Mouse (Mus musculus) gastrocnemius, adult 2 months (tissue): Measurements from ENCODE around the gene Them7. TPM values are rescaled to one million over a fixed set of nuclear protein-coding genes. Genes with fewer than 3 reads are reported as not detected.
A peak's percentile ranks its signal among the peaks of the same experiment; 100 is the strongest.

Source experiments
- DNase-seq: peaks from one replicate; pipeline ENCODE4 v3.0.0; 2022
- H3K27ac ChIP-seq: fragments of 200-600 bp; 2 replicates; pipeline ENCODE4 v1.8.1; 2022; ENCODE audit warnings: mild to moderate bottlenecking
- H3K4me3 ChIP-seq: fragments of 200-600 bp; 2 replicates; pipeline ENCODE4 v1.8.1; 2022; ENCODE audit warnings: mild to moderate bottlenecking, moderate library complexity
- CTCF ChIP-seq: fragments of 200-600 bp; IDR thresholded peaks from 2 replicates; pipeline ENCODE4 v1.8.1; 2022; ENCODE audit warnings: antibody characterized with exemption, mild to moderate bottlenecking, moderate library complexity
- intact Hi-C: fragments of 180-260 bp; cut with DNase I; formaldehyde crosslinking; loops from one replicate; pipeline ENCODE4 v1.15.1; 2025
- total RNA-seq, 2 experiments: library from RNA; stranded (reverse); gene quantifications; 2 replicates each; pipeline ENCODE4 v1.2.3; 2021

The Them7 gene
- total RNA-seq, 2 experiments from 2014 or later = 0.22 TPM; not detected in 1

DNA sequence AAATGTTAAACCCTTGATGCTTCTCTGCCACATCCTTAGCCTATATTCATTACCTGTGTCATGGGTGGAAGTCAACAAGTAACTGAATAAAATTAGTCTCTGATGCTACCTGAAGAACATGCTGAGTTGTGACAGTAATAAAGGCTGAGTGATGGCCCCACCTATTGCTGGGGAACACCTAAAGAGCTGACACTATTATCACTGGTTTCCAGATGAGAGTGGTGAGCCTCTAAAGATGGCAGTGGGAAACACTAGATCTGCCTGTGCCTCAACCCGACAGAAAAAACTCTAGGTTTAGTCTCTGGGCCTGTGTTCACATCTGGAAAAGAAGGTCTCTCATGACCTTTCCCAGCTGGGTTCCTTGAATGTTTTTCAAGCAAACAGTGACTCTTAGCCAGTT lies 155.6 kb downstream of the Them7 start:
- no peak for TF ChIP-seq CTCF
- DNase-seq = no peak
- no peak overlapping the region for H3K27ac ChIP-seq
- no peak overlapping the region for H3K4me3 ChIP-seq
- intact Hi-C loops = no loop called here

GRCm38 (mm10) chr2:105380757-105381319 lies 156.7 kb downstream of the Them7 start:
- intact Hi-C loops = no loop called here
- no peak for TF ChIP-seq CTCF
- Histone ChIP-seq H3K27ac (no peak overlapping the region), H3K4me3 (no peak overlapping the region)
- DNase-seq = no peak

DNA sequence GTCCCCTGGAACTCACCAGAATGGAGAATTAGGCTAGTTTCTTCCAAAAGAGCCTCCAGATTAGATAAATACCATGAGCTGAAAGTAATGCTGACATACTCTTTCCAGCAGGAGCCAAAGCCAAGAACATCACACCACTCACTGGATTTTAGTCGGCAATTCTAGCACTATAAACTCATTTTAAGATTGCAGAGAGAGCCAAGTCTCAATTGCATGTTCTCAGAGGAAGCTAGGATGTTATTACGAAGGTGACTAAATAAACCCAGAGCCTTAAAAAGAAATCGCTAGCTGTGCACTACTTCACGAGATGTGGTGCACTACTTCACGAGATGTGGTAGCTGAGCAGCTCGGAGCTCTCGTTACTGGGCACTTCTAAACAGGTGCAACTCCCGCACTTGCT lies 158.9 kb downstream of the Them7 start:
- TF ChIP-seq CTCF = no peak
- intact Hi-C loops = no loop called here
- no peak for DNase-seq

DNA sequence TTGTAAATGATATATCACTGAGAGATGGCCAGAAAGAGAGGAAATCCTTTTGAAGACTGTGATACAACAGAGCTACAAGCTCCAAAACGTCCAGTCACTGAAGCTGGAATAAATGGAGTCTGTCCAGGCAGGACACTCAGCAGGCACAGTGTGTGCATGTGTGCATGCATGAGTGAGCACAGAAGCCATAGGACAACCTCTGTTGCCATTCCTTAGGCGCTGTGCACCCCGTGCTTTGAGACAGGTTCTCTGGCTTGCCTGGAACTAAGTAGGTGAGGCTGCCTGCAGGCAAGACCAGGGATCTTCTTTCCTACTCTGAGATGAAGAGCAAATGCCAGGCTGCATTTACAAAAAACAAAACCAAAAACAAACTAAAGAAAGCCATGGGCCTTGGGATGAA lies 160.9 kb downstream of the Them7 start:
- no peak for DNase-seq
- H3K27ac ChIP-seq = no peak overlapping the region
- TF ChIP-seq CTCF = no peak
- intact Hi-C loops = no loop called here
- H3K4me3 ChIP-seq = no peak overlapping the region

More for the DNA sequence above, 158.9 kb downstream of the Them7 start:
- Histone ChIP-seq H3K4me3 (no peak overlapping the region), H3K27ac (no peak overlapping the region)

DNA sequence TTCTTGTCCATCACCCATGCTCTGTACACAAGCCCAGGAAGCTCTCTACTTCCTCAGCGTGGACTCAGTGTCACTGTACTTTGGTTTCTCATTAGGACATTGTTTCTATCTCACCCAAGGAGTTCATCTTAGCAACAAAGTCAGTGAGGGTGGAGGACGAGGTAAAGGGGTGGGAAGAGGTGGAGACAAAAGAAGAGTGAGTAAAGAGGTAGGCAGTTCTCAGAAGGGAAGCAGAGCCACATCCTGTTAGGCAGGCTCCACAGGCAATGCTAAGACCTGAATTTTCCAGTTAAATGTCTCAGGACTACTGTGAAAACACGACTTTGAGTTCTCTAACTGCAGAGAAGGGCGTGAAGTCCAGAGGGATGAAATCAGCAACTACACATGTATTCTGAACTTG lies 162.3 kb downstream of the Them7 start:
- TF ChIP-seq CTCF = no peak
- intact Hi-C loops = no loop called here
- Histone ChIP-seq H3K4me3 (no peak overlapping the region), H3K27ac (no peak overlapping the region)
- no peak for DNase-seq

GRCm38 (mm10) chr2:105389007-105389890 lies 165.1 kb downstream of the Them7 start:
- H3K27ac ChIP-seq = no peak overlapping the region
- no peak for TF ChIP-seq CTCF
- H3K4me3 ChIP-seq = no peak overlapping the region
- intact Hi-C loops = no loop called here
- DNase-seq = no peak

- Histone ChIP-seq H3K4me3 (no peak overlapping the region), H3K27ac (no peak overlapping the region)
- no peak for DNase-seq
- TF ChIP-seq CTCF = no peak
- intact Hi-C loops = no loop called here
These were observed 166.7 kb downstream of the Them7 start for GRCm38 (mm10) chr2:105390653-105391413.

DNA sequence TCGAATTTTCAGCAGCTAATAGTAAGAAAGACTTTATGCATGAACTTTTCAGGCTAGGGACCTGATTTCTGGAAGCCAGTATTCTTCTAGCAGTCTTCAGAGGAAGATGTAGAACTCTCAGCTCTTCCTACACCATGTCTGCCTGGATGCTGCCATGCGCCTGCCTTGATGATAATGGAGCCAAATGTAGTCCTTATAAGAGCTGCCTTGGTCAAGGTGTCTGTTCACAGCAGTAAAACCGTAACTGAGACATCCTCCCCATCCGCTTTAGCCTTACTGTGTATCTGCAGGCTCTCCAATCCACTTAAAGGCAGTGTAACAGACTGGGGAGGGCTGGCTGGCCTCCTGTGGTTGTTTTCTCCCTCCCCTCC lies 167.3 kb downstream of the Them7 start:
- no peak for TF ChIP-seq CTCF
- no peak overlapping the region for H3K27ac ChIP-seq
- DNase-seq = no peak
- intact Hi-C loops = no loop called here
- H3K4me3 ChIP-seq = no peak overlapping the region

- TF ChIP-seq CTCF = no peak
- intact Hi-C loops = no loop called here
- DNase-seq = no peak
- Histone ChIP-seq H3K27ac (no peak overlapping the region), H3K4me3 (no peak overlapping the region)
These were observed 168.4 kb downstream of the Them7 start for GRCm38 (mm10) chr2:105392514-105392913.

DNA sequence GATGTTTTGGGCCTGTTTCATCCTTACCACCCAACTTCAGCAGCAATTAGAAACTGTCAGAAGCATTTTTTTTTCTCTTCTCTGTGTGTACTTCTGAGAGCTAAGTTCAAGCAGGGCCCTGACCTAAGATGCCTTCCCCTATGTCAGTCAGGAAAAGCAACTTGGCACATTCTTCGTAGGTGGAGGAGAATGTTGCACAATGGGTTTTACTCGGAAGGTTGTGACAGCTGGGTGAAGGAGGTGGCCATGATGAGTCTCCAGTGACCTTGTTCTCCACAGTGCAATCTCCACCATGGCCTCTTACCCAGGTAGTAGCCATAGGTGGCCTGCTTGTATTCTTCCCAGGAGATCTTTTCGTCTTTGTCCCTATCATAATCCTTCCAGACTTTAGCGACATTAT lies 170.3 kb downstream of the Them7 start:
- Histone ChIP-seq H3K4me3 (no peak overlapping the region), H3K27ac (no peak overlapping the region)
- no peak for DNase-seq
- intact Hi-C loops = no loop called here
- TF ChIP-seq CTCF = no peak

DNA sequence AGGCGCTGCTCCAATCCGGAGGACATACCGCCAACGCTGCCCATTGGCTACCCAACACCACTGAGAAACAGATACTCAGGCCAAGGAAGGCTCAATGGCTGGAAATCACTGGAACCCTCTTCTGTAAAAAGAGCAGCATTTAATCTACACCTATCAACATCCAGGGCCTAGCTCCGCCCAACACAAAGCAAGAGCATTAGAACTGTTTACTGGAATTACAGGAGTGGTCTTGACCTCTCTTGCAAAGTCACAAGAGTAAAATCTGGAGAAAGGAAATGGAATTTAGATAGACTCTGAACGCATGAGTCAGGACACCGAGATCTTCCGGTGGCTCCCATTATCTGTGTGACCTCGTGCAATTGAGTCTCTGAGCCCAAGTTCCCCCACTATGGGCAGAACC lies 171.9 kb downstream of the Them7 start:
- no peak for DNase-seq
- TF ChIP-seq CTCF = no peak
- intact Hi-C loops = no loop called here

DNA sequence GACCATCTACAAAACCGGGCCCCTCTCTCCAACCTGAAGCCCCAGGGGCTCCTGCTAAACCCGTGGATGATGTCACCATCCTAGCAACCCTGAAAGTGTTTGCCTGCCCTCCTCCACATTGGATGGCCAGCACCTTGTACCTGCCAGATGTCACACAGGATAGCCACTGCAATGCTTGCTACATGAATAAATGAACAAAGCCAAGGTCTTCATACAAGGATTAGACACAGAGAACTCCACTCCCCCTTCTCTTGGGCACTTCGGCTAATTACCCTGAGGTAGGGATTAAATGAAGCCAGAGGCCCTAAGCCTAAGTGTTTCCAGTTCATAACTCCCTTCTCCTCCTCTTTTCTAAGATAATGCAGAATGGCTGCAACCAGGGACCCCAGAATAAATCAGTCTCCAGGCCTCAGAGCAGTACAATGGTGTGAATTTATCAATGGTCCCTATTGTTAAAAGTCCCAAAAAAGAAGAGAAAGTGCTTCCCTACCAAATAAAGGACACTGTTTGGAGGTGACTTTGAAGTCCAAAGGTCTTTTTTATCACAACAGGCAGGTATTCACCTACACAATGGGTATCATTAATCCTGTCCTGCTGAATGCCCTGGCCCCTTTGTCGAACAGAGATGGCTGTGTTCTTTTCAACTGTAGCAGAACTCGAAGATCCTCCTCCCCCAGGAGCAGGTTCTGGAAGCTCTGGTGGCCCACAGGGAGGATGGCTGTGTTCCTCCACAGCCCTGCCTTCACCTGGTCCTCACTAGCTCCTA lies 173.5 kb downstream of the Them7 start:
- intact Hi-C loops = no loop called here

More for the DNA sequence above, 171.9 kb downstream of the Them7 start:
- H3K4me3 ChIP-seq = no peak overlapping the region
- no peak overlapping the region for H3K27ac ChIP-seq

More for the DNA sequence above, 173.5 kb downstream of the Them7 start:
- Histone ChIP-seq H3K27ac (peak overlapping the region; percentile 88), H3K4me3 (peak overlapping the region; percentile 94)
- TF ChIP-seq CTCF = no peak
- DNase-seq = no peak
